Mouse (Mus musculus) cerebellum, postnatal 10 days (tissue): ENCODE data around the gene Hs6st3.

Source experiments
- DNase-seq, 2 experiments: peaks; one replicate each; pipeline ENCODE4 v3.0.0; 2021; ENCODE audit warnings: mixed read lengths in 2 of 2

Gene Hs6st3

DNA sequence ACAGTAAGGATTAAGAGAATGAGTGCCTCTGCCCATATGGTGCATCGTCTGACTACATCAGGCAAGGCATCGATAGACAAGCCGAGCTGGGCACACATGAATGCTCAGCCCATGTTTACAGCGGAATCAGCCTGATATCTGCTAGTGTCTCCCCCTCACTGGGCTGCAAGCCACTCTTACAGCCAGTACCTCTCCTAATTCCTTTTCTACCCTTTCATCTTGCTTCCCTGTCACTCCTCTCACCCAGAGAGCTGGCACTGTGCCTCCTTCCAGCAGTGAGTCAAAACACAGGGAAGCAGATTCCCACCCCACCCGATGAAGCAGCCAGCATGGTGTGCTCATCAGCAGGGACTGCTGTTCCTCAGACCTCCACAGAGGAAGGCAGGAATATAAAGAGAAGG lies 527.6 kb downstream of the Hs6st3 start:
- peak; percentile 76 to 85 for DNase-seq

DNA sequence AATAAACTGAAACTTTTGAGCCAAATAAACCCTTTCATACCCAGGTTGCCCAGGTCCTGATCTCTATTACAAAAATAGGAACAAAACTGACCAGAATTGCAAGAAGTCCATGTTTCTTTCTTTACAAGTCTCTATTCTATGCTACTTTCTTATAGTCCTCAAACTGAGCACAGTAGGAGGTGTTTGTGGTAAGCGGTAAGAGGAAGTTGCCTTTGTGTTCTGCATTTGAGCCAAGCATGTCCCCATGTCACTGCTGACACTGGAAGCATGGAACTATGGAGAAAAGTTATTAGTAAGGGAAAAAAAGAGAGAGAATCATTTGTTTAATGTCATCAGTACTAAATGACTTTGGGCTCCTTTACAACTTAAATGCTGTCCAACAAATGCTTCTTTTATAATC lies 529.3 kb downstream of the Hs6st3 start:
- DNase-seq, result no peak

DNA sequence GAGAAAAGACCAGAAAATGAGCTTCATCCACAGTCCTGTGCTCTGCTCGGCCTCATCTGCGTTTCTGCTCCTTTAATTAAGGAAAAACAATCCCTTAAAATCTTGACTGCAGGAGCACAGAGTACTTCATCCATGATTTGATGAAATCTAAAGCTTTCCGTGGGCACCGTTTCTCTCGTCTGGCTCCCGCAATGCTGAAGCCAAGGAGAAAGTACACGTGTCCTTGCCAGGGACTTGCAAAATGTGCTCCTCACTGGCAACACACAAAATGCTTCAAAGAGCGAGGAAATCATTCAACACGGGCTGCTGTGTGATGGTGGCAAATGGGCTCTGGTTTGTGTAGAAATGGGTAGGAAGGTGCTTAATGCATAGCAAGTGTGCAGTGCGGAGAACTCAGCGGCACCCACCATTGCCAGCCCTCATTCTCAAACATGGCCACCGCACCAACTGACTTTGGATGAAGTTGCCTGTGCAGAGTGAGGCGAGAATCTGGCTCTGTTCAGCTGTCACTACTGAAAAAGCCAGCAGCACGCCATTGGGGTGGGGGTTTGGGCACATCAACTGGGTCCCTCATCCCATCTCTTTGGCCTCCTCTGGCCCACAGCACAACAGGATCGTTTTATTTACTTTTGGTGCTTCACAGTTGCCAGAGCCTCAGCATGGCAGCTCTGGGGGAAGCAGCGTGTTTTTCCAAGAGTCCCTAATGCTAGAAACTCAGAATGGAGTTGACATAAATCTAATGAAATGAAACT lies 532.9 kb downstream of the Hs6st3 start:
- peak; percentile 34 to 42 for DNase-seq

DNA sequence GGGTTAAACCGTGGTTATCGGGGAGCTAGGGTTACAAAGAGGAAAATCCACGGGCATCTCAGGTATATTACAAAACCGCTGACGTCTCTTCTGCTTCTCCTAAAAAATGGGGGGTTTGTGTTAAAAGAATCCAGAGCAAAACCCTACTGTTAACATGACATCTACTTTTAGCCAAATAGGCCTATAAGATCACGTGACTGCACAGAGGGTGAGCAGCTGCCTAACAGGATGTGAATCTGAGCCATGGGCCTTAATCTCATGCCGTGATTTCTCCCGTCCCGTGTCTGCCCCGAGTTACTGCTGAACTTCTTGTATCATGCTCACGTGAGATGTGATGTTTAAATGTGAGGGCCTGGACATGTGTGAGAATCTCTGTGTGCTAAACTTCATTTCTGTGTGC lies 540.4 kb downstream of the Hs6st3 start:
- DNase-seq, result no peak

DNA sequence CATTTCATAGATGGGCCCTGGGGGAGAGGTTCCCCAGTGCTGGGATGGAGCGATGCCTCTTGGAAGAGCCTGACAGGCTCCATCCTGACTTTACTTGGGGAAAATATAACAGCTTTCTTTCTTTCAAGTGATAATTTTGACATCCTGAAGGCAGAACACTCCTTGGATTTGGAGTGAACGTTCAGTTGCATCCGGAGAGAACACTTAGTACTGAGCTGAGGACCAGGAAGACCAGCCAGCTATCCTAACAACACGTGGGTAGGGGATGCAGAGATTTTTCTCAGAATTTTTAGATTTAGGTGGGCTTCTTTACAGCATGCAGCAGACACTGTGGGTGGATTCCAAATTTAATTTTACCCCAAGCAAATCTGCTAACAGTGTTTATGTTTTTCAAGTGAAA lies 541.9 kb downstream of the Hs6st3 start:
- DNase-seq, result no peak

DNA sequence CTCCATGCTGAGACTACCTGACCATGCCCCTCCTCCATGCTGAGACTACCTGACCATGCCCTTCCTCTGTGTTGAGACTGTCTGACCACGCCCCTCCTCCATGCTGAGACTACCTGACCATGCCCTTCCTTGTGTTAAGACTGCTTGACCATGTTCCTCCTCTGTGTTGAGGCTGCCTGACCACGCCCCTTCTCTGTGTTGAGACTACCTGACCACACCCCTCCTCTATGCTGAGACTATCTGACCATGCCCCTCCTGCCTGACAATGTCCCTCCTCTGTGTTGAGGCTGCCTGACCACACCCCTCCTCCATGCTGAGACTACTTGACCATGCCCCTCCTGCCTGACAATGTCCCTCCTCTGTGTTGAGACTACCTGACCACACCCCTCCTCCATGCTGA lies 549.7 kb downstream of the Hs6st3 start:
- no peak for DNase-seq

DNA sequence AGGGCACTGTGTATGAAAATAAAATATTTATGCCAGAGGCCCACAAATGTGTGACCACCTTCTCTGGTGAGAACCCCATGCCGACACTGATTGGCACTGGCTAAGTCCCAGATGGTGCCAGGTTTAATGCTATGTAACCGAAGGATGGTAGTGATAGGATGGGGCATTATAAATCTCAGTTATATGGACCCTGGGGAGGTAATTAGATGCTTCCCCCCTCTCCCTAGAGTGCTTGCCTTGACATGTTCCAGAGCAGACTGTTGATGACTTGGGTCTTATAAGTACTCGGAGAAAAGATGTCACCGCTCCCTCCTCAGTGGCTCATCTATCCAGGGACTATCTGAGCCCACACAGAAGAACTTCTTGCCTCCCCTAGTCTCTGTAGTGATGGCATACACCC lies 561.8 kb downstream of the Hs6st3 start:
- DNase-seq, result no peak

DNA sequence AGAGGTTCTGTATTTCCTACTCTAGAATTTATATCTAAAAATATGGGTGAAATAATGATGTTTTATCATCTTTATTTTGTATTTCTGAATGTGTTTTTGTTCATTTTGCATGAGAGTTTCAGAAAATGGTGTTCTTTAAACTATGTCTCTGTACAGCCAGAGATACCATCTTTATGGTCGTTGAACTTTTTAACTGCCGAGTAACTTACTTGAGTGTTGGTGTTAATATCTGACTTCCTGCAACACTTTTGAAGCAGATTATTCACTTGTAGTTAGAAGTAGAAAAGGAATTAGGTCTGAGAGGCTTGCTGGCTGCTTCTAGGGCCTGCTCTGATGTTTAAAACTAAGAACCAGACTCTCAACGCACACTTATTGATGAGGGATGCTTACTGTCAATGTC lies 576.6 kb downstream of the Hs6st3 start:
- DNase-seq, result no peak

DNA sequence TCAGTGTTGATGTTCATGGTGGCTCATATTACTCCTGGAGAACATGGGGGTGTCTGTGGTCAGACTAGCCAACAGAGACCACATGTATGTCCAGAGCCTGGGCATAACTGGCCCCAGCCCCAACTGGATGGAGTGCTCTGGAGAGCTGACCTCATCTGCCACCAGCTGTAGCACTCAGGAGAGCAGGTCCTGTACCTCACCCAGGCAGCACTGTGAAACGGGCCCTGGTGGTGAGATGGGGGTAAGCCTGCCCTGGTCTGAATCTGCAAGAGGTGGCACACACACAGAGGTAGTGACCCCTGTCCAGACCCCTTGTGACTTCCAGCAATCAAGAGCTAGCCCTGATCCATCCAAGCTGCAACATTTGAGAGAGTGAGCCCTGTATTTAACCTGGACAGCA lies 579.2 kb downstream of the Hs6st3 start:
- no peak for DNase-seq

DNA sequence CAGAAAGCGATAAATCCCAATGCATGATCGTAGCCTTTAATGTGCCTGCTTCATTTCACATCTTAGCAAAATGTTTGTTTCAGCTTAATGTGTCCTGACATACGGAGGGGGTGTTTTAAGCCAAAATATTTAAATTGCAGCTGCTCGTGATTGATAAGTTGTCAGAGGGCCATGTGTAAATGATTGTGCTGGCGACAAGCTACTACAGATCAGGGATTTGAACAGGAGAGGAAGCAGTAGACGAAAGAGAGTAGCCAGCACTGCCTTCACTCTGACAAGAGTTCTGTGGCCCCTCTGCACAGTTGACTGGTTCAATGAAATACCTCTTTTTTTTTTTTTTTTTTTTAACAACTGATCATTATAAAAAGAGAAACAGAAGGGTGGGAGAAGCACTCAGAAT lies 587.0 kb downstream of the Hs6st3 start:
- no peak for DNase-seq

DNA sequence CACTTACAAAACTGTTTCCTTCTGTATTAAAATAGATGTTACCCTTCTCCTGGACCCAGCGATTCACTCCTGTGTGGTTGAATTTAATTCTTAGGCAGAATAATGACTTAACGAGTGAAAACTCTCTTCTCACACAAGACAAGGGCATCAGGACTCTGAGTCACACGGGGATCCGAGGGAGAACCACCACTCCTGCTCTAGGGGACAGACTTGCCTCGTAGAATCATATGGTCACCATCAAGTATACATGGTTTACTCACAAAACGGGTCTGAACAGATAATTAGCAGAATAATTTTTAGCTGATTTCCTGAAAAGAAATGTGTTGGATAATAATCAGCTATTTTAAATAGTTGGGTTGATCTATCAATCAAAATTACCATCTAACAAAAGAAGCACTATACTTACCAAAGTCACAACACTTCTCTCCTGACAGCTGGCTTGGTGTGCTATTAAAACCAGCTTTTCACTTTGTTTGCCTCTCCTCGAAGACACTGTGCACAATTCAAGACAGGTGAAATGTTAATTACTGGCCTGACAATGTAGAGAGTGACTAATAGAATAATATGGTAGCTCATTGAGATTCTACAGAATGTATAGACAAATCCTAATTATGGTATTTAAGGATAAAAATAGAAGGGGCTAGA lies 593.4 kb downstream of the Hs6st3 start:
- DNase-seq, result no peak

DNA sequence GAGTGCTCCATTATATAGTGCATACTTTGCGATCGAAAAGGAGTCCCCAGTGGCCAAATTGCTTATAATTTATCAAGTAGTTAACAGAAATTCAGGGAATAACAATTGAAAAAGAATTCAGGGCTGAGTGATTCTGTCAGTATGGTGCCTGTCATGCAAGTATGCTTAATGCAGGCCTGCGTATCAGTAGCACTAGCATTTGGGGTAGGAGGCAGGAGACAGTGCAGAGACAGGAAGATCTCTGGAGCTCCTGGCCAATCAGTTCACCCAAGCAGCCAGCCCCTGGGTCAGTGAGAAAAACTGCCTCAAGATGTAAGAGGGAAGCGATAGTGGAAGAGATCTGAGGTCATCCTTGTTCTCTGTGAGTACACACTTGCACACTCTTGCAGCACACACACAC lies 594.1 kb downstream of the Hs6st3 start:
- DNase-seq, result no peak

DNA sequence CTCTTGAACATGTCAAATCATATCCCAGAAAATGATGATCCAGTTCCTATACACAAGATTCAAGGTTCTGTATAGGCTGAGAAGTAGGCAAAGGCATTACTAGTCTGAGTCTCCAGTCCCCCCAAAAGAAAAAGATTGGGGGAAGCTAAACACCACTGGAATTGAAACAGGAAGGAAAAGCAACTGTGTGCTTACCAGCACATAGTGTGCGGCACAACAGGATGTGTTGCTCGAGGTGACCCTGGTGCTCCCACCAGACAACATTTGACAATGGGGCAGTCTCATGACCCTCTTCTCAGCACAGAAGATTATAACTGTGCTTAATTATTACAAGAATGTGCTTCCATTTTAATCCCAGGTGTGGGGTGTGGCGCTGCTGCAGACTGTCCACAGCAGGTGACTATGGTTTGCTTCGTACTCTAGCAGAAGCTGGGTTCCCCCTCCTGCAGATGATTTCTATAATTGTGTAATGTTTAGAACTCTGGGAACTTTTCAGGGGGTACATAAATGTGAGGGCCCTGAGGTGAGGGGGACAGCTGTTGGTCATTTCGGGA lies 599.3 kb downstream of the Hs6st3 start:
- DNase-seq, result no peak

DNA sequence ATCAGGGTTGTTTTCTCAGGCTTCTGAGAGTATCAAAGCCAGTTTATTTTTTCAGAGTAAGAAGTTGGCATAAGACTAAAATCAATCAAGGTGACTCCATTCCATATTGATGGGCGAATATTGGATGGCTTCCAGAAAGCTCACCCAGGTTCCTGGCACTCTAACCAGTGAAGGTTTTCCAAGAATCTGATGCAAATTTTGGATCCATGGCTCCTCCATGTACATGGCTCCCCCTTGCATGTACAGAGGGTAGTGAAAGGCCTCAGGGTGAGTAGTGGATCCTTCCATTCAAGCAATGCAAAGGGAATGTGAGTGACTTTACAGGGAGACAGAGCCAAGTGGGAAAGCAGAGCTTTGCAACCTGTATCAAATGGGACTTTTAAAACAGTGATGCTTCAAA lies 603.6 kb downstream of the Hs6st3 start:
- DNase-seq, result peak; percentile 63 to 65

DNA sequence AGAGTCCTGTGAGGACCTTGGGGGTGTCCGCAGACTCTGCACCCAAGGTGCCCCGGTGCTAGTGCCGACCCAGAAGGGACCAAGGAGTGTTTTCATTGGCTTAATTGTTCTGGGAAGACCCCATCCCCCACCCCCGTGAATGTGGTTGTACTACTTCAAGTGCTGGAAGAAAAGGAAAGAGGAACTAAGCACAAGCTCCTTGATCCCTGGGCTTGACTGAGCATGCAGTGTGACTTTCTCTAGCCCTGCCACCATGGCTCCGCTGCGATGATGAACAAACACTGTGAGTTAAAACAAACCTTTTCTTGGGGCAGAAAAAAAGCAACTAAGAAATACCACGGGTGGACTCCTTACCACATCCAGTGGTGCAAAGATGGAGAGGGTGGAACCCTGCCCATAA lies 623.2 kb downstream of the Hs6st3 start:
- DNase-seq, result no peak

DNA sequence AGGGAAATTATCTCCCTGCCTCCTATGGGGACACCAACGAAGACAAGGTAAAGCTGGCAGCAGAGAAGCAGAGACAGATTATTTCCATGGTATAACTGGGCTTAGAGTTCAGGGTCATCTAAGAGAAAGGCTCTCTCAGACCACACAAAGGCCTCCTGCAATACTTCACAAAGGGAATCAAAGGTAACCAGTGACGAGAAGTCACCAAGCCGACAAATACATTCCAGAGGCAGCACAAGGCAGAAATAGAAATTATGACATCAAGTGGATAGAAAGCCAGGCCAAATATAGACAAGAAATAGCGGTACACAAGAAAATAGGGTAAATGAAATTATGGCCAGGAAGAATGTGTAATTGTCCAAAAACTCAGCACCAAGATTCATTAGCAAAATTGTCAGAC lies 633.9 kb downstream of the Hs6st3 start:
- DNase-seq, result no peak

DNA sequence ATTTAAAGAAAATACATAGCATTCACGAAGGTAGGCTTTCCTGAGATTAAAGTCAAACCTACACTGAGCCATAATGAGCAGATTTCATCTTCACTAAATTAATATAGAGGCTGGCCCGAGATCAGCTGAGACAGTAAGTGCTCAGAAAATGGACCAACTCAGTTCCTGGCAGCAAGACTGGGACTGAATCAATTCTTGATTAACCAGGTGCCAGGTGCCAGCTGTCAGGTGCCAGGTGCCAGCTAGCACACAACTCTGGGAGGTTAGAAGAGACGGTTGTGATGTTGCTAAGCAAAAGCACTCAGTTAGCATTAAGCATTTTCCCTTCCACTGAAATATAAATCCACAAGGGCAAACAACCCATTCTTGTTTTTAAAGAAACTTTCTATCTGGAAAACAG lies 638.1 kb downstream of the Hs6st3 start:
- peak; percentile 77 to 78 for DNase-seq

DNA sequence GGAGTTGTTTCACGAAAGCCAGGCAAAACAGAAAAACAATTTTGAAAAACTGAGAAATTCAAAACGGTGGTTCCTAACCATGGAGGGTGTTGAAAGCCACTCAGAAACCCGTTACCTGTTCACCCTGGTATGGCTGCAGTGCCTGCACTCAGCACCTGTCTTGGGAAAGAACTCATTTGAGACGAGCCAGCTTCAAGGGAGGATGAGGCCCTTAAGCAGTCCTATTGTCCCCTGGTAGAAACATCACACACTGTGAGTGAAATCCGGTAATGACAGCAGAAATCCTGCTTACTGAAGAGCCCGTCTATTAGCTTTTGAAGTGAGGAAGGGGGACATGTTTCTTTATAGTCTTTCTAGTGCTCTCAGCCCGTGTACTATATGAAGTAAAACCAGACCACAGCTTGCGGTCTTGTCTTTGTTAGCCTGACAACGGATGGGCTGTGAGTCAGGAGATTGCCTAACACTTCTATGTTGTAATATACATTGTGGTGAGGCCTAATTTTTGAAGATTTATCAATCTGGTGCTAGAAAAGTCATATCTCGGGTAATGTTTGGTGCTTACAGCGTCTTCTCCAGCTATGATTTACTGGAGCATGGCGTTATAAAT lies 641.9 kb downstream of the Hs6st3 start:
- no peak for DNase-seq

DNA sequence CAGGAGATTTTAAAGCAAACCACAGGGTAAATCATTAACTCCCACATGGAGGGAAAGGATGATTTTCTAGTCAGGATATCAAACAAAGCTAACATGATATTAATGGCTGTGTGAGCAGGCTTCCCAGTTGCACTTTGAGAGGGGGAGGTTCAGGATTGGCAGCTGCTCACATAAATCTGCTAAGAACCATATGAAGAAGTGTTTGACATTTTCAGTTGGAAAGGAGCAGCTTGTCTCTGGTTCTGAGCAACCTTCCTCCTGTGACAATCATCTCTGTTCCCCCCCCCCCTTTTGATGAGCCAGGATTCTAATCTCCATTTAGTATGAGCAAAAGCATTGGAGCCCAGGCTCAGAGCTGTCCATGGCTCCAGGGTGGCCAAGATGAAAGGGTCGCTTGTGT lies 643.0 kb downstream of the Hs6st3 start:
- no peak for DNase-seq

DNA sequence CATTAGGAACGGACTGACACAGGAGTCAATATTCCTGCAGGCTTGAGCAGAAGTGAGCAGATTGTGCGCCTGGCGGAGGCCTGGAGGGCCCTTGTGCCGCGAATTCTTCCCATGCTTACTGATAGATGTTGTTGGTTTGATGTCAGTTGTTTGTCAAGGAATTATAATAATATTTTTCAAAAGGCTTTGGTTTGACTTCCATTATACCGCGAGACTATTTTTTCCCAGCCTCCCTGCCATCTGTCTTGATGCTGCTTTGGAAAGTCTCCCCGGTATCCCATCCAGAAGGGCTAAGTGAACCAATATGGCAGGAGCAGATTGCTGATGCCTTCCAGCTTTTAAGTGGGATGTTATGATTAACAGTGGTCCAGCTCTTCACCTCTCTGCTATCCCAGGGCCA lies 651.3 kb downstream of the Hs6st3 start:
- peak in 1 of 2 experiments; percentile 16 for DNase-seq

DNA sequence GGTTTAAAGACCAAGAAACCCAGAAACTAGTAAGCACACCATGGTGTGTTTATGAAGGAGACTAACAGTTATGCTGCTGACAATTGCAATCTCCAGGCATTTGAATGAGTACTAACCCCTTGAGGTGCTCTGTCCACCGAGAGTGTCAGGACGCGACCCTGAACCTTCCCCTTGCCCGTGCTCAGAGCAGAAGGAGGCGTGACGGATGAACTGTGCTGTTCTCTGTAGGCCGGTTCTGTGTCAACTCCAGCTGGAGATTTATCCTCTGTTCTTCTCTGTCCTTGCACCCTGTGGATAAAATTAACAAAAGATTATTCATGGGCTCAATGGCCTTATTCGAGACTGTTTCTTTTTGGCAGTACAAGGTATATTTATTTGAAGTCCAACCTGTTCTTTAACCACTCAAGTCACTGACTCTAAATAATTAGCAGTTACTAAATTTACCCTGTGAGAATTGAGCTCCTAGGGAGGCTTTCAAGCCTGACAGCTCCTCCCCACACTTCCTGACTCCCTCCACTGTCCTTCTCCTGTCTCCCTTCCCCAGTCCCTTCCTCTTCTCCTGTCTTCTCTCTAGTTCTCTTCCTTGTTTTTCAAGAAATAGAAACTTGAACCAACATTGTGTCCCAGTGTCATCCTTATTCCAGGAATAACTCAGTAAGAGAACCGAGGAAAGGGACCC lies 659.2 kb downstream of the Hs6st3 start:
- no peak for DNase-seq

DNA sequence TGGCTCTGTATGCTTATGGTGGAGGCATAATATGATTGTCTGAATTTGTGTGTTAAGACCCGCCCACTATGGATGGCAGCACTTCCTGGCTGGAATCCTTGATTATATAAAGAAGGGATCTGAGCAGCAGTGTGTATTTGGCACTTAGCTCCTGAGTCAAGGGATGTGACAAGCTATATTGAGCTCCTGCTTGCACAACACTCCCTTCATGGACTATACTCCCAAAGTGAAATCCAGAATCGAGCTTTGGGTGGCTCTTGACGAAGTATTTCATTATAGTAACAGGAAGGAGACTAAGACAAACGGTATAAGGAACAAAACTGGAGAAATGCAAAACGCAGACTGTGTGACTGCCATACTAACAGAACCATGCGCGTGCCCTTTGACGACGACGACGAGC lies 660.4 kb downstream of the Hs6st3 start:
- no peak for DNase-seq

DNA sequence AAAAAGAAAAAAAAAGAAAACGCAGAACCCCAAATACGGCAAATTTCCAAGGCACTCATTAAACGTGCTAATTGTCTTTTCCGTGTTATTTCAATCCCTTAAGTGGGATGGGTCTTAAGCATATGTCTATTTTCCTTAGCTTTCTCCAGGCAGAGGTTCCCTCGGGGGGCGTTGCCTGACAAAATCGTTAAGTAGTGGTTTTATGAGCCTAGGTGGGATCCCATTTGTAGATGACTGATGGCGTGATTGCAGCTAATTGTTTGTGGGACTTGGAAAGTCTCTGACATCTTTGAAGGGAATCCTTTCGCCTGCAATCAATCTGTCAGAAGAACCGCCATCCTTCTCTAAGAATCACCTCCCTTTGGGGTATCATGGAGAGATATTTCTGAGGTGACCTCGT lies 662.7 kb downstream of the Hs6st3 start:
- no peak for DNase-seq

DNA sequence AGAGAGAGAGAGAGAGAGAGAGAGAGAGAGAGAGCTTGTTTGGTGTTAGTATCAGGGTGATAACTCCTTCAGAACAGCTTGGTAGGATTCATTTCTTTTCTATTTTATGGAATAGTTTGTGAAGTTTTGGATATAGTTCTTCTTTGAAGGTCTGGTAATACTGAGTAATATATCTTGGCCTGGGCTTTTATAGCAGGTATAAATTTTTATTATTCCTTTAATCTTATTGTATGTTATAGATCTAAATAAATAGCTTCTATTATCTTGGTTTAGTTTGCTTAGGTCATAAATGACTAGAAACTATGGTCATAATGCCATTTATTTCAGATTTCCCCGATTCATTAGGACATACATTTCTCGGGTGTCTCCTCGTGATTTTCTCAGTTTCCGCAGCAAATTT lies 675.8 kb downstream of the Hs6st3 start:
- DNase-seq, result no peak
